Mouse (Mus musculus): Measurements from ENCODE around the gene March4.

- TF ChIP-seq POLR2A (IDR thresholded peaks at IDR 0.05; ENCODE audit: low read depth, low read length) (no peak), CTCF (IDR thresholded peaks at IDR 0.05; ENCODE audit: extremely low read depth, insufficient read depth, insufficient read length, insufficient replicate concordance) (no peak)
Observed at GRCm38 (mm10) chr1:72491307-72491706, 45.4 kb downstream of the March4 start.

All from spleen, adult 2 months (tissue).